Mouse (Mus musculus): ENCODE data around the gene Vash2. TPM values are rescaled to one million over a fixed set of nuclear protein-coding genes. Genes with fewer than 3 reads are reported as not detected.

The Vash2 gene
- polyA plus RNA-seq (2012; rRNA removed), result 0.47 and 1.5 TPM in 2 replicates

GRCm38 (mm10) chr1:190979100-190979563 lies at the start of gene Vash2:
Gene Vash2, minus strand, starts transcription at chr1:190979296.

GRCm38 (mm10) chr1:191026021-191026713 lies 47.1 kb upstream of the Vash2 start, which contains the start of gene Flvcr1:
Gene Flvcr1, minus strand, starts transcription at chr1:191026158.

GRCm38 (mm10) chr1:190924812-190925211 lies 54.3 kb downstream of the Vash2 start, which contains the start of gene Angel2:
Gene Angel2, plus strand, starts transcription at chr1:190925112.

GRCm38 (mm10) chr1:190911415-190912123 lies 67.5 kb downstream of the Vash2 start, which contains the start of gene Rps6kc1:
Gene Rps6kc1, minus strand, starts transcription at chr1:190911770.

Other genes starting within 250 kb of the Vash2 start
- 1.5 and 3.3 TPM in 2 replicates for gene Rps6kc1, start 67.5 kb downstream of the Vash2 start, polyA plus RNA-seq (2012; rRNA removed)
- gene Angel2, start 54.2 kb downstream of the Vash2 start, polyA plus RNA-seq (2012; rRNA removed), result 4.6 and 7.0 TPM in 2 replicates
- 5.0 and 5.2 TPM in 2 replicates for gene Flvcr1, start 46.9 kb upstream of the Vash2 start, polyA plus RNA-seq (2012; rRNA removed)
- gene Spata45, start 57.3 kb upstream of the Vash2 start, polyA plus RNA-seq (2012; rRNA removed), result not detected in 2 replicates
- 1.00 and 3.6 TPM in 2 replicates for gene Tatdn3, start 83.6 kb upstream of the Vash2 start, polyA plus RNA-seq (2012; rRNA removed)
- 0.25 and 0.37 TPM in 2 replicates for gene Nsl1, start 83.7 kb upstream of the Vash2 start, polyA plus RNA-seq (2012; rRNA removed)
- gene Batf3, start 118.6 kb upstream of the Vash2 start, polyA plus RNA-seq (2012; rRNA removed), result 1.4 and 3.4 TPM in 2 replicates
- not detected in 2 replicates for gene Fam71a, start 185.5 kb upstream of the Vash2 start, polyA plus RNA-seq (2012; rRNA removed)
- 4.1 and 14.2 TPM in 2 replicates for gene Atf3, start 238.7 kb upstream of the Vash2 start, polyA plus RNA-seq (2012; rRNA removed)

Measured in stomach, adult 2 months (tissue).